Mouse (Mus musculus) neural tube, embryonic 10.5 days (tissue): Measurements from ENCODE around the gene Ubiad1.

Experiments used
- DNase-seq: peaks from one replicate; pipeline ENCODE4 v3.0.0-alpha.2; 2017; ENCODE audit warnings: low spot score; ENCODE audit errors: extremely low spot score

The Ubiad1 gene

DNA sequence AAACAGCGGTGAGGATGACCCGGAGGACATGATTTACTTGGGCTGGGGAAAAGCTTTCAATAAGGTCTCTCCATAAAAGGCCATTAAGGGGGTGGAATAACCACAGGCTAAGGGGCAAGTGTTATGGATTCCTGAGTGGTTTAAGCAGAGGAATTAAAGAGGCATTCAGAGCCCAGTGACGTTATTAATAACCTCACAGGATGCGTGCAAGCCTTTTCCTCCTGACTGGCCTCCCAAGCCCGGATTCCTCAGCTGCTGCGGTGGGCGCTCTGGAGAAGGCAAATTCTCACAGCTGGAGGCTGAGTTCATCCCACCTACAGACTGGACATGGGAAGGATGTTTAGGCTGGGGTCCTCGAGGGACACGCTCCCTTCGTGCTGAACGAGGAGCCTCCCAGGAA, 39.8 kb downstream of the Ubiad1 start:
- DNase-seq, result no peak

DNA sequence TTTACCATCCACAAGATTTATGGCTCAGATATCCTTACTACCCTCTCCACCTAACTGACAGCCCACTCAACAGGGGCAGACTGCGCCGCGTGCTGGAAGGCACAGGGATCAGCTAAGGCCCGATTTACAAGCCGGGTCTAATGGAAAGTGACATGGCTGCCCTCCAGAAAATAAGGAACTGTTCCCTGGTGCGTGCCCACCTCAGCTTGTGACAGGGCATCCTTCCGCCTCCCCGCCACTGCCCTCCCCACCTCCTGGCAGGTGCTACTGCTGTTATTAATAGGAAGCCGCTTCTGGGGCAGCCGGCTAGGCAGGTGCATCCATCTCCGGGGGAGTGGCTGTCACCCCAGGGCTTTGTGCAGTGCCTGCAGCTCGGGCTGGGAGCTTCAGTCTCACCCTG, 41.2 kb downstream of the Ubiad1 start:
- DNase-seq, result no peak

DNA sequence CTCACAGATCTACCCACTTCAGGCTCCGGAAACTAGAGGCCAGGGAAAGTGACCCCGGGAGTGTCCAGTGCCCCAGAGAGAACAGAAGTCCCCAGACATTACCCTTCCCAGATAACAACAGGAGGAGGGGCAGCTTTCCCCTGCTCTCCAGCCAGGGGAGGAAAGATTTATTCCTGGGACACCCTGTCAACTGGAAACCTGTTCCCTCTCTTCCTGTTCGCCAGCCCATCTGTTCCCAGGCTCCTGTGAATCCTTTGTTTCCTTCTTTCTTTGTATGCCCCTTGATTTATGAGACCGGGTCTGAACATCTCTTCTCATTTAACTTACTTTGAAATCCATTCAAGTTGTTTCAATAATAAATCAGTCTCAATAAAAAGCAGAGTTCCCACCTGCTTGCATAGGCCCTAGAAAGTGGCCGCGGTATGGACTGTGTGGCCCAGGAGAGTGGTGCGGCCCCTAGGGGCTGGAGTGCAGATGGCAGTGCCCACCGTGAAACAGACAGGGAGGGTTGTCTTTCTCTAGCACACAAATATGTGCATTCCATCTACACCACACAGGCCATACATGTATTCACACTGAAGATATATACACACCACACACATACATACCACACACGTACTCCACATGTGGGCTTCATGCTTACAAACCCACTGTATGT, 45.0 kb downstream of the Ubiad1 start:
- no peak for DNase-seq

DNA sequence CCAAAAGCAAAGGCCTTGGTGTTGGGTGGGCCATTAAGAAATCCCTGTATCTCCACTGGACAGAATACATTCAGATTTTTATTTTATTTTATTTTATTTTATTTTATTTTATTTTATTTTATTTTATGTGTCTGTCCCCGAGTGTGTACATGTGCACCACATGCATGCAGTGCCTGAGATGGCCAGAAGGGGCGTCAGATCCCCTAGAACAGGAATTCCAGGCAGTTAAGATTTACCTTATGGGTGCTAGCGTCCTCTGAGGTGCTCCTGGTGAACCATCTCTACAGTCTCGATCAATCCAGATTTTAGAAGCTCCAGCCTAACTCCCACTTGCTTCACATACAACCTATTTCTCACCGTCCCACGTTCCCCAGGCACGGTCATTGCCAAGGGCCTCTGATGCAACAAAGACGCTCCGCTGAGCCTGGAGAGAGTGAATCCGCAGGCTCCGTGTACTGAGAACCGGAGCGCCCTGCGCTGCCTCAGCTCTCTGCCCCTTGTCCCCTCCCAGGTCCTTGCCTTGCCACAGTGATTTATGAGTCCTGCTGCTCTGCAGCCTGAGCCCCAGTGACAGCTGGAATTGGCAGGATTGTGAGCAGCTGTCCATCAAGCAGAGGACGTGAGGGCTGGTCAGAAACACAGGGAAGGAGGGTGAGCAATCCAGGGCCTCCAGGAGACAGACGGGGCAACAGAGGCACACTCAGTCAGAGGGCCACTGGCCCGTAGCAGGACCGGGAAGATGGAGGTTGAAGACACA, 46.9 kb downstream of the Ubiad1 start:
- DNase-seq, result peak; percentile 62

DNA sequence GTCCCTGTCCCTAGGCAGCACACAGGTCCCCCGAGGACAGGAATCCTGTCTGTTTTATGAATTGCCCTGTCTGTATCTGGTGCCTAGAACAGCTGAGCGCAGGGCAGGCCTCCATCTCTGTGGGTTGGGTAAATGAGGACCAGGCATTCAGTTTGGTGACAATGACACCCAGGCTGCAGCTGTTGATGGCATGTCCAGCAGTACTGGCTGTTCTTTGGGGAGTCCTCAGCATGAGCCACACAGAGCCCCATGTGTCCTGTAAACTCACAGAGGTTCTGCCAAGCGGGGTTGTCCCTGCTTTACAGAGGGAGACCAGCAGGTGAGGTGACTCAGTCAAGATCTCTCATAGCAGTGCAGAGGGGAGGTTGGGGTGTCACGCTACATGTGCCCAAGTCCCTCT, 47.5 kb downstream of the Ubiad1 start:
- no peak for DNase-seq

DNA sequence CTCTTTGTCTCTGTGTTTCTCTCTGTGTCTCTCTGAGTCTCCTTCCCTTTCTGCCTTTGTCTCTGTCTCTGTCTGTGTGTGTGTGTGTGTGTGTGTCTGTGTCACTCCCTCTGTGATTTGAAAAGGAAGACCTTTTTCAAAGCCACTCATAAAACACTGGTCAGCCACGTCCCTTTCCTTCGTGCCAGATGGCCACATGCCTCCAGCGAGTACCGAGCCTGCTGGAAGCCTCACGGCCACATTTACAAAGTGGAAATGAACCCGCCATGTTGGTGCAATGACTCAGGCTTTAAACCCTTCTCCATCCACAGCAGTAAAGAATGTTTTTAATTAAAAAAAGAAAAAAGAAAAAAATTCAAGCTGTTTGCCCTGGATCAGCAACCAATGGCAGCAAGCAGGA, 48.7 kb downstream of the Ubiad1 start:
- DNase-seq, result no peak

DNA sequence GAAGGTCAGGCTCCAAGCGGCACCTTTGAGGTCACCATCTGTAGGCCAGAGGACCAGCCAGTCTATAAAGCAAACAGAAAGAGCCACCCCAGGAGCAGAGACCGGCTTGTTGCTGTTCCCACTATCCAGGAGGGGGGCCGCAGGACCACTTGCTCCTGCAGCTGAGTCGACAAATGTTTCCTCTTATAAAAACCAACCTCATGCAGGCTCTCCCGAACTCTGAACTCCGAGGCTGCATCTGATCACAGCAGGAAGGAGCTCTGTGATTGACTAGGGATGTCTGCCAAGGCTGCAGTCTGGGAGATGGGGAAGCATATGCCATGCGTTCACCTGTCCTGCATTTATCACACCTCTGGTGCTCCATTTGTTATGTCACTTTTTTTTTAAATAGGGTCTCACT, 49.4 kb downstream of the Ubiad1 start:
- no peak for DNase-seq

DNA sequence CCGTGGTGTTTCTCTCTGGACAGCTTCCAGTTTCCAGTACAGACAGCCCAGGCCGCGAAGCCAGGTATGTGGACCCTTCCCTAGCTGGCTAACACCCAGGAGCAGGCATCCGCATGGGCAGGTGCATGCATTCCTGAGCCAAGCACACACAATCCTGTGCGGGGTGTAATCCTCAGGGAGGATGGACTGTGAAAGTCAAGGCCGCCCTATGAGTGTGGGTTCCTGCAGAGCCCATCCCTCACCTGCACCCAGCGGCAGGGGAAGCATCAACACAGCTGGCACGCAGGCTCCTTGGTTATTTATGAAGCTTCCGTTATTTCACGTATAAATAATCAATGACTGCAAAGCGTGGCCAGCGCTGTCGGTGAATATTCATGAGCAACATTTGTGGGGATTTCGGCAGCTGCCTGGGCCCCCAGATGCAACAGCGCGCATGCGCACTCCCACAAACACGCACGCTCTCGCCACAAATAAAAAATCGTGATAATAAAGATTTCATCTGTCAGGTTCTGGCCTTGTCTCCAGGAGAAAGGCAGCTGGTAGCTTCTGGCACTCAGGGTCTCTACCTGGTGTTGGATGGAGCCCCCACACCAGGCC, 52.8 kb downstream of the Ubiad1 start:
- DNase-seq, result no peak

DNA sequence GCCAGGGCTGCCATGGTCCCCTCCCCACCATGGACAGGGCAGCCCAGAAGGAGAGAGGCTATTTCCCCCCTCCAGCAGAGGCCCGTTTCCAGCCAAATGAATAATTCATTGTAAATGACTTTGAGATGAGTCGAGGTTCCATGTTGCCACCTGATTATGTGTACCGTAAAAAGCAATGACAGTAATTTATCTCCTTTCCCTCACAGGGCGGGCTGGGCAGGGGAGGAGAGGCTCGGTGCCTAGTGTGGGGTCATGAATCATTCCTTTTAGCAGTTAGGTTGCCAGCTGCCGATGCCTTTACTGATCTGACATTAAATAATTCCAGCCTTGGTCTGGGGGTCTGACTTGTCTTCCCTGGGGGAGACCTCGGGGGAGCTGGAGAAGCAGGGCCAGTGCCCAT, 54.9 kb downstream of the Ubiad1 start:
- no peak for DNase-seq

DNA sequence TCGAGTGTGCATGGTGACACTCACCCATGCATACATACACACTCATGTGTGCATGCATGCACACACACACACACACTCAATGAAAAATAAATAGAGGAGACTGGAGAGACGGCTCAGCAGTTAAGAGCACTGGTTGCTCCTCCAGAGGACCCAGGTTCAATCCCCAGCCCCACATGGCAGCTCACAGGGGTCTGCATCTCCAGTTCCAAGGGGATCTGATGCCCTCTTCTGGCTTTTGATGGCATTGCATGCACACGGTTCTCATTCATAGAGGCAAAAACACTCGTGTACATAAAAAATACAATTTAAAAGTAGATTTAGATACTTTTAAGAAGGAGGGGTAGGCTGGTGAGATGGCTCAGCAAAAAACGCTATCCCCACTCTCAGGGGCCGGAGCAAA, 55.5 kb downstream of the Ubiad1 start:
- no peak for DNase-seq

DNA sequence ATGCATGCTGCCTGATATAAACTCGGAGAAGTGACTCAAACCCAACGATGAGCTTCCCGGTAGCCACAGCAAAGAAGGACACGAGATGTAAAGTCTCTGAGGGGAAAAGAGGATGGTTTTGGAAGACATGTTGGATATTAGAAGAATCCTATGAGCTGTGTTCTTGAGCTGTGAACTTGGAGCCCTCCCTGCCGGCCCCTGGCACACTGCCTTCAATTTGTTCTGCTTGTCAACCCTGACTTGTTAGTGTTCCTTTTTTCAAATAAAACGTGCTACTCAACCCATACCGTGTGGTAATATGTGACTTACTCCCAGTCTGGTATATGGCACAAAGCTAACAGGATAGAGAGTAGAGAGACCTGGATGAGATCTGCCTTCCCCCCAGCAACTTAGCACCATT, 59.3 kb downstream of the Ubiad1 start:
- DNase-seq, result no peak
